Comparison of ENCODE assay signal across 8 mouse cellular contexts in the genomic region with DNA sequence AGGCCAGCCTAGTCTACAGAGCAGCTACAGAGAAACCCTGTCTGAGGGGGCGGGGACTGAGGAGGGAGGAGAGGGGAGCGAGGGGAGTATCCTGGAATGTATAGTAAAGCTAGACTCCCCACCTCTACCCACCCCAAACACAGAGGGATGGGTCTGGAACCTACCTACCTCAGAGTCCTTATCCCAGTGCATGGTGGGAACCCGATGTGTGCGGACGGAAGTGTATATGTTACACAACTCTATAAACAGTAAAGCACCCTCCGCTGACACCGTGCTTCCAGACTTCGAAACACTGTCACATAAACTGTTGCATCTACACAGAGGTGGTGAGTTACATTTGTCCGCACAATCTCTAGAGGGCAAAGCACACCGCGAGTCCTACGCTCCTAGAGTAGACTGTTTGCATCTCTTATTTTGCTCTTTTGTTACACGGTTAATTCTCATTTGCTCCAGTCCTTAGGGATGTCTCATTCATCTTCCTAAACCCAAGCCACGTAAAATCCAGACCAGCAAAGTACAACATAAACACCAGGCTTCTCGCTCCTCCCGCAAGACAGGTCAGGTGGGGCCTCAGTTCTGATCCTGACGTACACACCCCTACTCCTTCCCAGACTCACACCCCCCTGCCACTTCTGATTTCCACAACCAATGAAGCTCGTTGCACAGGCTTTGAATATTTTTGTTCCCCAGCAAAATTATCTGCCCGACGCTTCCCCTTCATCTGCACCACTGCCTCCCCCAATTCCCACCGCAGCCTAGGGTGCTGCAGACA. TPM values are rescaled to one million over a fixed set of nuclear protein-coding genes. Genes with fewer than 3 reads are reported as not detected.
DNase-seq lines count a peak whose midpoint lies in the region; ATAC-seq lines count a peak whose summit lies in the region.

No protein-coding gene starts in this region.

- no peaks in the 10 kb centered on the region for H3K9me3 ChIP-seq in embryonic facial prominence, embryonic 11.5 days (replicated peaks; ENCODE audit: control insufficient read depth, low read length)
- H3K9me3 ChIP-seq in hindbrain, embryonic 13.5 days, result no peaks in the 10 kb centered on the region
- no peaks in the 10 kb centered on the region for H3K9me3 ChIP-seq in liver, embryonic 15.5 days (replicated peaks)

- WGBS in embryonic facial prominence, embryonic 11.5 days, result under 1% methylated on average over 21 of the region's 21 CpGs
- WGBS in hindbrain, embryonic 13.5 days, result under 1% methylated on average over 21 of the region's 21 CpGs
- WGBS in liver, embryonic 15.5 days (ENCODE audit: insufficient replicate concordance), result under 1% methylated on average over 21 of the region's 21 CpGs

- H3K27me3 ChIP-seq in embryonic facial prominence, embryonic 11.5 days (ENCODE audit: control insufficient read depth, insufficient read depth, low read length), result no peaks in the 10 kb centered on the region
- H3K27me3 ChIP-seq in hindbrain, embryonic 13.5 days, result 0 out of 2 replicates have a peak, but pooled peaks cover 3% of the 10 kb centered on the region
- no peaks in the 10 kb centered on the region for H3K27me3 ChIP-seq in liver, embryonic 15.5 days

- H3K4me2 ChIP-seq in embryonic facial prominence, embryonic 11.5 days (ENCODE audit: low read depth, low read length), result peak overlapping the region; percentile 87
- H3K4me2 ChIP-seq in hindbrain, embryonic 13.5 days, result peak overlapping the region; percentile 99
- H3K4me2 ChIP-seq in liver, embryonic 15.5 days, result peak overlapping the region; percentile 99

- H3K4me1 ChIP-seq in embryonic facial prominence, embryonic 11.5 days (ENCODE audit: control insufficient read depth, insufficient read depth, low read length), result no peaks in the 10 kb centered on the region
- H3K4me1 ChIP-seq in hindbrain, embryonic 13.5 days (replicated peaks), result peaks cover 12% of the 10 kb centered on the region
- peaks cover 20% of the 10 kb centered on the region for H3K4me1 ChIP-seq in liver, embryonic 15.5 days (replicated peaks)

- peak overlapping the region; percentile 72 for H3K4me3 ChIP-seq in embryonic facial prominence, embryonic 11.5 days (ENCODE audit: low read depth, low read length)
- peak overlapping the region; percentile 79 for H3K4me3 ChIP-seq in hindbrain, embryonic 13.5 days
- peak overlapping the region; percentile 81 for H3K4me3 ChIP-seq in liver, embryonic 15.5 days (replicated peaks)

- ATAC-seq in embryonic facial prominence, embryonic 11.5 days (replicated peaks; ENCODE audit: insufficient number of reproducible peaks, low FRiP score, low TSS enrichment, low read depth), result peak; percentile 77
- peak; percentile 69 for ATAC-seq in hindbrain, embryonic 13.5 days (ENCODE audit: low FRiP score)
- ATAC-seq in liver, embryonic 15.5 days (ENCODE audit: insufficient read depth), result peak; percentile 62

- peak; percentile 11 to 14 for DNase-seq in frontal cortex, postnatal 36 days (ENCODE audit: low spot score in 2 of 2)
- no peak for DNase-seq in frontal cortex, postnatal 10 days (ENCODE audit: low spot score in 2 of 2)
- DNase-seq in R1 (ENCODE audit: low read depth, low spot score), result peak; percentile 82
- peak; percentile 69 for DNase-seq in embryonic facial prominence, embryonic 11.5 days (ENCODE audit: low spot score)
- DNase-seq in neural tube, embryonic 10.5 days (ENCODE audit: extremely low spot score, low spot score), result peak; percentile 40
- DNase-seq in urinary bladder, postnatal 4 days (ENCODE audit: low spot score in 2 of 2), result no peak

- H3K9ac ChIP-seq in embryonic facial prominence, embryonic 11.5 days (replicated peaks; ENCODE audit: low read length), result peak overlapping the region; percentile 71
- H3K9ac ChIP-seq in hindbrain, embryonic 13.5 days, result peak overlapping the region; percentile 85
- peak overlapping the region; percentile 81 for H3K9ac ChIP-seq in liver, embryonic 15.5 days

- H3K36me3 ChIP-seq in embryonic facial prominence, embryonic 11.5 days (replicated peaks; ENCODE audit: control insufficient read depth, insufficient read depth, low read depth, low read length), result no peaks in the 10 kb centered on the region
- no peaks in the 10 kb centered on the region for H3K36me3 ChIP-seq in hindbrain, embryonic 13.5 days
- no peaks in the 10 kb centered on the region for H3K36me3 ChIP-seq in liver, embryonic 15.5 days (replicated peaks)

- no peak overlapping the region for H3K27ac ChIP-seq in embryonic facial prominence, embryonic 11.5 days (replicated peaks; ENCODE audit: low read depth, low read length)
- H3K27ac ChIP-seq in hindbrain, embryonic 13.5 days, result no peak overlapping the region
- H3K27ac ChIP-seq in liver, embryonic 15.5 days (replicated peaks), result peak overlapping the region; percentile 77

RNA-seq across cellular contexts. Expression of gene Smyd3, which starts 0.7 kb away (rescaled TPM):
- 26.3 and 26.9 TPM in 2 replicates for polyA plus RNA-seq in embryonic facial prominence, embryonic 11.5 days (2014; fragmentation: Nextera tagmentation; extraction: Ambion mirVana)
- 19.6 and 20.7 TPM in 2 replicates for polyA plus RNA-seq in hindbrain, embryonic 13.5 days (2015; fragmentation: Nextera tagmentation; extraction: Ambion mirVana)
- 5.7 TPM in 2 replicates for polyA plus RNA-seq in liver, embryonic 15.5 days (2015; fragmentation: Nextera tagmentation; extraction: Ambion mirVana)

RNA-seq across cellular contexts. Expression of gene Tfb2m, which starts 28.9 kb away (rescaled TPM):
- 29.7 and 38.5 TPM in 2 replicates for polyA plus RNA-seq in embryonic facial prominence, embryonic 11.5 days (2014; fragmentation: Nextera tagmentation; extraction: Ambion mirVana)
- 35.2 and 39.0 TPM in 2 replicates for polyA plus RNA-seq in hindbrain, embryonic 13.5 days (2015; fragmentation: Nextera tagmentation; extraction: Ambion mirVana)
- 8.2 and 8.3 TPM in 2 replicates for polyA plus RNA-seq in liver, embryonic 15.5 days (2015; fragmentation: Nextera tagmentation; extraction: Ambion mirVana)

RNA-seq across cellular contexts. Expression of gene Cnst, which starts 29.0 kb away (rescaled TPM):
- polyA plus RNA-seq in embryonic facial prominence, embryonic 11.5 days (2014; fragmentation: Nextera tagmentation; extraction: Ambion mirVana), result 20.1 and 21.4 TPM in 2 replicates
- polyA plus RNA-seq in hindbrain, embryonic 13.5 days (2015; fragmentation: Nextera tagmentation; extraction: Ambion mirVana), result 27.7 and 30.9 TPM in 2 replicates
- 12.1 and 12.6 TPM in 2 replicates for polyA plus RNA-seq in liver, embryonic 15.5 days (2015; fragmentation: Nextera tagmentation; extraction: Ambion mirVana)

Comparison
In these comparisons a context has a peak if more than half of its experiments do, and no peak if none do; other contexts are left out.
1. DNase-seq: peak in frontal cortex, postnatal 36 days (2 of 2), R1 (single experiment), embryonic facial prominence, embryonic 11.5 days (single experiment) and neural tube, embryonic 10.5 days (single experiment); none in frontal cortex, postnatal 10 days (0 of 2) and urinary bladder, postnatal 4 days (0 of 2).
2. Peak in every context shown above with its lines, with median percentiles within 50 percentile points of each other: ATAC-seq, H3K4me2 ChIP-seq, H3K4me3 ChIP-seq and H3K9ac ChIP-seq.